Mouse (Mus musculus): Measurements from ENCODE around the gene Suclg2.

GRCm38 (mm10) chr6:95608123-95608522, 110.5 kb downstream of the Suclg2 start:
- TF ChIP-seq CTCF (IDR thresholded peaks at IDR 0.05; ENCODE audit: low read depth, low read length) (no peak), TAL1 (conservative IDR thresholded peaks at IDR 0.05; ENCODE audit: low read depth, low read length) (no peak), GATA1 (IDR thresholded peaks at IDR 0.05; ENCODE audit: borderline replicate concordance, low read length) (no peak), POLR2AphosphoS5 (IDR thresholded peaks at IDR 0.05; ENCODE audit: insufficient replicate concordance, low read depth, low read length) (no peak)
